Mouse (Mus musculus) embryo, embryonic 9.5 days (tissue): Measurements from ENCODE around the gene Cst6.
A peak's percentile ranks its signal among the peaks of the same experiment; 100 is the strongest.
"Not testable (repeated sequence)": the region's sequence is repeated elsewhere in the genome, so short reads cannot be mapped to it uniquely, and the experiment has no call there.

Experiments
- DNase-seq: peaks from one replicate; pipeline ENCODE4 v3.0.0-alpha.2; 2017; ENCODE audit errors: extremely low spot score

Cst6 gene

GRCm38 (mm10) chr19:5349502-5349873 is at the start of gene Cst6:
Gene Cst6, minus strand, starts transcription at chr19:5349574.
- not testable (repeated sequence) for DNase-seq

GRCm38 (mm10) chr19:5395371-5395770 is 46.0 kb upstream of the Cst6 start:
- DNase-seq, result no peak

- DNase-seq, result no peak
Observed at GRCm38 (mm10) chr19:5394168-5394567, 44.8 kb upstream of the Cst6 start.

GRCm38 (mm10) chr19:5392892-5393291 is 43.5 kb upstream of the Cst6 start:
- DNase-seq, result no peak

GRCm38 (mm10) chr19:5390416-5390815 is 41.0 kb upstream of the Cst6 start:
- DNase-seq, result no peak

GRCm38 (mm10) chr19:5389647-5390046 is 40.3 kb upstream of the Cst6 start:
- DNase-seq, result peak; percentile 45

GRCm38 (mm10) chr19:5388588-5389242 is 39.3 kb upstream of the Cst6 start, which contains the start of gene Sart1:
Gene Sart1, minus strand, starts transcription at chr19:5388703.
- DNase-seq, result peak; percentile 93

GRCm38 (mm10) chr19:5388011-5388441 is 38.7 kb upstream of the Cst6 start:
- DNase-seq, result peak; percentile 45

GRCm38 (mm10) chr19:5384715-5385114 is 35.3 kb upstream of the Cst6 start:
- DNase-seq, result no peak

- DNase-seq, result no peak
Observed at GRCm38 (mm10) chr19:5383326-5383725, 34.0 kb upstream of the Cst6 start.

- no peak for DNase-seq
Observed at GRCm38 (mm10) chr19:5377446-5377845, 28.1 kb upstream of the Cst6 start.

- no peak for DNase-seq
Observed at GRCm38 (mm10) chr19:5374748-5375147, 25.4 kb upstream of the Cst6 start.

- DNase-seq, result no peak
Observed at GRCm38 (mm10) chr19:5374177-5374576, 24.8 kb upstream of the Cst6 start.

GRCm38 (mm10) chr19:5372724-5373123 is 23.4 kb upstream of the Cst6 start:
- DNase-seq, result no peak

- DNase-seq, result no peak
Observed at GRCm38 (mm10) chr19:5370932-5371331, 21.6 kb upstream of the Cst6 start.

- no peak for DNase-seq
Observed at GRCm38 (mm10) chr19:5367455-5367854, 18.1 kb upstream of the Cst6 start.

GRCm38 (mm10) chr19:5367053-5367359 is 17.6 kb upstream of the Cst6 start, which contains the start of gene Banf1:
Gene Banf1, minus strand, starts transcription at chr19:5367168.
- DNase-seq, result no peak

GRCm38 (mm10) chr19:5366175-5367052 is 17.0 kb upstream of the Cst6 start, which contains the start of gene Eif1ad:
Gene Eif1ad, plus strand, starts transcription at chr19:5366741.
- peak; percentile 98 for DNase-seq

- DNase-seq, result no peak
Observed at GRCm38 (mm10) chr19:5365751-5366150, 16.4 kb upstream of the Cst6 start.

GRCm38 (mm10) chr19:5364124-5364523 is 14.8 kb upstream of the Cst6 start:
- DNase-seq, result no peak

- no peak for DNase-seq
Observed at GRCm38 (mm10) chr19:5362186-5362585, 12.8 kb upstream of the Cst6 start.

- no peak for DNase-seq
Observed at GRCm38 (mm10) chr19:5356080-5356479, 6.7 kb upstream of the Cst6 start.

GRCm38 (mm10) chr19:5353609-5354008 is 4.2 kb upstream of the Cst6 start:
- DNase-seq, result no peak
